Mouse (Mus musculus) embryo, embryonic 11 days (tissue): ENCODE measurements around the gene Orai3.

Experiments used
- DNase-seq: peaks from one replicate; pipeline ENCODE4 v3.0.0-alpha.2; 2015

The Orai3 gene

GRCm38 (mm10) chr7:127799738-127800137 is 30.1 kb downstream of the Orai3 start:
- no peak for DNase-seq

- DNase-seq = peak; percentile 92
Observed at GRCm38 (mm10) chr7:127800435-127801009, 30.9 kb downstream of the Orai3 start, which contains the start of gene Hsd3b7. Hsd3b7 (plus strand) TSS chr7:127800604.

- no peak for DNase-seq
Observed at GRCm38 (mm10) chr7:127801010-127801621, 31.5 kb downstream of the Orai3 start.

DNA sequence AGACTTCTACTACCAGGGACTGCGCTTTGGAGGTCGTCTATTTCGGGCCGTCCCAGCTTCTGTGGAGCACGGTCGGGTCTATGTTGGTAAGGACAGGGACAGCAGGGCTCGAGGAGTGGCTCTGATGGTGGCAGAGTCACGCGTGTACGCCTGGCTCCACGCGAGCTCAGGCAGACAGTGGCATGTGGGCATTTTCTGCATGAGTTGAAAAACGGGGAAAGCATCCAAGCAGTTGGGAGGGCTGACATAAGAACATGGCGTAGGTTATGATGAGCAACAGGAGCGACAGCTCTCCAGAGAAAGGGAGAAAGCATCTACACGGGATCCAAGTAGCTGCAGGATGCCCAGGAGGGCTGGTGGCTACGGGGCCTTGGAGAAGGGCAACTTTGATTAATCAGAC is 32.7 kb downstream of the Orai3 start:
- DNase-seq = no peak

- no peak for DNase-seq
Observed at GRCm38 (mm10) chr7:127808821-127809220, 39.2 kb downstream of the Orai3 start.

GRCm38 (mm10) chr7:127809846-127810245 is 40.2 kb downstream of the Orai3 start:
- no peak for DNase-seq

GRCm38 (mm10) chr7:127810650-127811049 is 41.0 kb downstream of the Orai3 start:
- no peak for DNase-seq

DNA sequence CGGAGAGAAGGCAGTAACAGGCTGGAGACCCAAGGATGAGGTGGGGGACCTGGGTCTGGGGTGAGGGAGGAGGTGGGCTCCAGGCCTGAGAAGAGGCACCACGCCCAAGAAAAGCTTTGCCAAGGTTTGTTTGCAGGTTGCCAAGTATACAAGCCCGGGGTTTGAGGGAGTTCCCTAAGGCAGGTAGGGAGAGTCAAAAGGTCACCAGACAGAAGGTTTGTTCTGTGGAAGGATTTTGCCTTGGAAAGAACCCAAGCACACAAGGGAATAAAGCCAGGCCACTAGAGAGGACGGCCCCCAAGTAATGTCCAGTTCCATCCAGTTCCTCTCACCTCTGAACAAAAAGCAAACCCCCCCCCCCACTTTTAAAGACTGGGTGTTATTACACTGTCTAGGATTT is 41.6 kb downstream of the Orai3 start:
- DNase-seq = no peak

DNA sequence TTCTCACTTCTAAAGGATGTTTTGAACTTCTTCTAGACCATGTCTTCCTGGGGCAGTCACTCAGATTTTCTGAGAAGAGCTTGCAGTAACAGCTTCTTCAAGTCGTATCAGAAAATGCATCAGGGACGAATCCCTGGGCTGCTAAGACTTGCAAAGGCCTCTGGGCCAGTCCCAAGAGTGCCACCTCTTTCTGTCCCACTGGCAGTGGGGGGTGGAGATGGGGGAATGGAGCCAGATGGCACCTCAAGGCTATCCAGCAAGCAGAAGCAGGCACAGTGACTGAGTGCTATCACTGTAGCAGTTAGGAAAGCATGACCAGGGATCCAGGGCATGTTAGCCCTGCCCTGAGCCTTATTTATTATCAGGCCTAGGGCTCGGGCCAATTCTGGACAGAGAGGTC is 42.7 kb downstream of the Orai3 start:
- no peak for DNase-seq

DNA sequence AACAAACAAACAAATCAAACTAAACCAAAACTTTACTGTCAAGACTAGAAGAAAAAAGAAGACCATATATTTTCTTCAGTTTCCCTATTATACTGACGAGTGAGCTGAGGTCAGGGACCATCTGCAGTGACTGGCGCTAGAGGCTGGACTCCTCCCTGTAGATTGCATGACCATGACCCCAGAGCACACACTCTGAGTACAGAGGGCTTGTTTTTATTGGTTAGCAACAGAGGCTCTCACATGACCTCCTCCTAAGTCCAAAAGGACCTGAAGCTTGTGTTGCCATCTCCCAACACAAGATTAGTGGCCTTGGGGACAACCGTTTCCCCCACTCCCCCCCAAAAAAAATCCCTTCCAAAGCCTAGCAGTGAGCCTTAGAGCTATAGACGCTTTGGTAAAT is 44.2 kb downstream of the Orai3 start:
- no peak for DNase-seq

DNA sequence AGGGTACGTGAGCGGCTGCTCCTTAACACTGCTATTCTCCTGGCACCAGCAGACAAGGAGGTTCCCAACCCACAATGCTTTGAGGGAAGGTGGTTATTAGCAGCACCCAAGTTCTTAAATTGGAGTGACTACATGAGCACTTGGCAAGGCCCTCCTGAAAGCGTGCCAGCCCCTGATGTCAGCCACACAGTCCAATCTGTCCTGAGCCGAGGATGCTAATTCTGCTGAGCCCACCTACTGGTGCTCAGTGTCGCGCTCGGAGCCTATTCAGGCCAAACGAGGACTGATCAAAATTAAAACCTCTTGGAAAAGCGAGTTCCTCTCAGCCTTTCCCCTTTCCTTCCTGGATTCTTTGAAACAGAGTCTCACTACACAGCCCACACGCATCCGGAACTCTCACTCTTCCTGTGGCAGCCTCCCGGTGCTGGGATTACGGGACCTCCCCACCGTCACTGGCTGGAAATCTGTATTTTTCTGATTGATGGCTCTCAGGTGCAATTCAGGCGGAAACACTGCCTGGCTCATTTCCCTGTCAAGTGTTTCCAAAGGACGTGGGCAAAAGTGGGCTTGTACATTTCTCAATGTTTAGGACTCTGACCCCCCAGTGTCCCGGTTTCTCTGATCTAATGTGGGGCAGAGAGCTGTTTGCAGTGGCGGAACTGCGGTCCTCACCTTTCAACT is 44.8 kb downstream of the Orai3 start:
- DNase-seq = no peak

DNA sequence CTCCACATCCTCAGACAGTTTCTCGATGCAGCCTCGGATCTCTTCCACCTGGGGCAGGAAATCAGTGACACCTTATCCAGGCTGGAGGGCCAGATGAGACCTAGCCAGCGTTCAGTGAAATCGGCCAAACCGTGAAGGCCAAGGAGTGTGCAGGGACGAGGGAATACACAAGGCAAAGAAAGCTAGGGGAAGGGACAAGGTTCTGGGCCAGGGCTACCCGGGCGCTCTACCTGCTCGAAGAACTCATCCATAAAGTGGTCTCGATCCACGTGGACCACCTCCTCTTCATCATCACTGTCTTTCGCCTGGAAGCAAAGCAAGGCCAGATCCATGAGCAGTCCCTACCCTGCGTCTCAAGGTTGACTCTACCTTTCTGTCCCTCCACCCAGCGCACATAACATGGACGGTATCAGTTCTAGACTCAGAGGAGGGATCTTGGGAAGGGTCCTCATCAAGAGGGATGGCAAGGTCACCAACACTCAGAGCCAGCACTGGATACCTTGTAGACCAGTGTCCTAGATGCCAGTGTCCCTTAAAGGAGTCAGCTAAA is 45.6 kb downstream of the Orai3 start:
- no peak for DNase-seq

- no peak for DNase-seq
Observed at GRCm38 (mm10) chr7:127815954-127816821, 46.6 kb downstream of the Orai3 start.

DNA sequence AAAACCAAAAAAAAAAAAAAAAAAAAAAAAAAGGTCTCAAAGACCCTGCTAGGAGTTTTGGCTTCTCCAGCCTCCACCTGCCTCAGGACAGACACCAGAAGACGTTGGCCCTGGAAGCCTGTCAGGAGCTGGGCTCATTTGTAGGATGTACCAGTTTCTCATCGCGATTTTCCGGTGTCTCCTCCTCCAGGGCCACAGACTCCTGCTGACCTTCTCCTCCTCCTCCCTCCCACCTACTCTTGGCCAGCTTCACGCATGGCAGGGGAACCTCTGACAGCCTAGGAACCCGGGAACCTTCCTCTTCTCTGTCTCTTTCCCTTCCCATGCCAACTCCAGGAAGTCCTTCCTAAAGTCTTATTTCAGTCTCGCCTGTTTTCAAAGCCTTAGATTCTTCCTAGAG is 47.4 kb downstream of the Orai3 start:
- DNase-seq = no peak

DNA sequence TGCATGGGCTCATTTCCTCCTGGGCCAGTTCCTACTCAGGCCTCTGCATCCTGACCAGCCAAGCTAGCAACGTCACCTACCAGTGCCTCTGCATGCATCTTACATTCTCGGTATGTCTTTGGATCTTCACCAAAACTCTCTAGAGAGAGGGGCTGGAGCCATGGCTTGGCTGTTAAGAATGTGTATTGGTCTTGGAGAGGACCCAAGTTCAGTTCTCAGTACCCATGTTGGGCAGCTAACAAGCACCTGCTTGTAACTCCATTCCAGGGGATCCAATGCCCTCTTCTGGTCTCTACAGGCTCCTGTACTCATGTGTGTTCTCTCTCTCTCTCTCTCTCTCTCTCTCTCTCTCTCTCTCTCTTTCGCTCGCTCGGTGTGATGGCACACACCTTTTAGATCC is 48.2 kb downstream of the Orai3 start:
- no peak for DNase-seq

GRCm38 (mm10) chr7:127820836-127821509 is 51.4 kb downstream of the Orai3 start:
- DNase-seq = no peak

GRCm38 (mm10) chr7:127822494-127822893 is 52.9 kb downstream of the Orai3 start:
- no peak for DNase-seq

DNA sequence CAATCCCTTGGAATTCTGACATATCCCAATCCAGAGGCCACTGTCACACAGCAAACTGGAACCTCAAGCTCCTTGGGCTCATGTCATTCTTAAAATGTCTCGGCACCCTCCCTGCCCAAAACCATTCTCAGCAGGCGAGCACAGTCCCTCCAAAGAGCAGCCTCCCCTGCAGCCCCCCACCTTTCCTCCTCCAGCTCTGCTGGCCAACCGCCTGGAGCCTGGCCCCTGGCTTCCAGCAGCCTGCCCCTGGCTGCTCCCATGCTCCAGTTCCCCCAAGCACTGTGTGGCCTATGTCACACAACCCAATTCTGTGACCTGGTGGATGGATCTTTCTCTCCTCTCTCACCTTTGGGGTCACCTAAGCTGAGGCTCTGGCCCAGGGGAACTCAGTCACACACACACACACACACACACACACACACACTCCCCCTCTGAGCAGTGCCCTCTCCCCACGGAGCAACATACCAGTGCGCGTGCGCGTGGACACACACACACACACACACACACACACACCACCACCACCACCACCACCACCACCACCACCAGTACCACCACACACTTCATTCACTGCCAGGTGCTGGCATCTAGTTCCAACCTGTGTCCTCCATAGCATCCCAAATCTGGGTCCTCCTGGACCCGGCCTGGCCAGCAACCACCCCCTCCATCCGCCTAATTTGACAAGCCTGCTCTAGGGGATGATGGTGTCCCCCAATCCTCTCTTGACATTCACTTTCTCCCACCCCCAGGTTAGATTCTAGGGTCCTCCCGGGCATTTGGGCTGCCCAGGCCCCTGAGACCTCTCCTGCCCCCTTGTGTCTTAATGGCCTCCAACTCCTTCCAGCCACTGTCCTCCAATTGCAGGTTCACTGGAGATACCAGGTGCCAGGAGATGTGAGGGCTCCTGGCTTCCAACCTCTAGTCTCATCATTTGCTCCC is 53.9 kb downstream of the Orai3 start:
- no peak for DNase-seq

- peak; percentile 87 for DNase-seq
Observed at GRCm38 (mm10) chr7:127824176-127824871, 54.7 kb downstream of the Orai3 start, which contains the start of the genes Stx4a and Stx1b. Stx4a (plus strand) TSS chr7:127824294. Stx1b (minus strand) TSS chr7:127824549.
